Mouse (Mus musculus) layer of hippocampus, adult 9-10 months (tissue): Measurements from ENCODE around the gene Zfhx3.

ENCODE experiments used
- DNase-seq: peaks from one replicate; pipeline ENCODE4 v3.0.0; 2022; ENCODE audit warnings: low spot score

Gene Zfhx3

DNA sequence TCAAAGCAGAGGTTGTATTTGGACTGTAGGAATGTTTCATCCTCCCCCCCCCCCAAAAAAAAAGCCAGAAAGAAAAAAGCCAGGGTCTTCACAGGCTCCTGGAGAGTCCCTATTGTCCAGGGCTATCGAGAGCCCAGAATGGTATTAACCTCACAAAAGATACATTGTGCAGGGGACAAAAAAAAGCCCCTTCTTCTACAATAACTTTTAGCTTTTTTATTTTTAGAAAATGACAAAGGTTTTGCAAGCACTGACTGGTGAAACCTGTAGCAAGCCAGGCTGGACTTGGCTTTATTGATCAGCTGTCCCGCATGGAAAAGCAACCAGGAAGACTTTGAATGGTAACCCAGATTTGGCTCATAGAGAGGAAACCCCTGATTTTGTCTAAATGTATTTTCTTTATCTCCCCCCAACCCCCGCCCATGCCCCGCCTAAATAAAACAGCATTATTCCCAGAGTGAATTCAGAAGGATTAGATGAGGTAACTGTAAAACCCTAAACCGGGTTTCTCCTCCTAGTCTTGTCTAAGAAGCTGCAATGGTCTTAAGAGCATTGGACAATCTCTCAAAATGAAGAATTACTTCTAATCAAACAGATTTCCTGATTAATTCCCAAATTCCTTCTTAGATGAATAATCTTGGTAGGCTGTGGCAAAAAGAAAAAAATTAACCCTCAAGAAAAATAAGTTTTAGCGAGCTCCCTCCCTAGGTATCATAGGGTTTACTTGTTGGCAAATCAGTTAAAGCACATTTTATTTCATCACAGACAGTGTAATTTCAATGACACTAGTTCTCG is 759.1 kb downstream of the Zfhx3 start:
- DNase-seq = no peak

- DNase-seq = no peak
Observed at GRCm38 (mm10) chr8:108702201-108702600, 759.8 kb downstream of the Zfhx3 start.

DNA sequence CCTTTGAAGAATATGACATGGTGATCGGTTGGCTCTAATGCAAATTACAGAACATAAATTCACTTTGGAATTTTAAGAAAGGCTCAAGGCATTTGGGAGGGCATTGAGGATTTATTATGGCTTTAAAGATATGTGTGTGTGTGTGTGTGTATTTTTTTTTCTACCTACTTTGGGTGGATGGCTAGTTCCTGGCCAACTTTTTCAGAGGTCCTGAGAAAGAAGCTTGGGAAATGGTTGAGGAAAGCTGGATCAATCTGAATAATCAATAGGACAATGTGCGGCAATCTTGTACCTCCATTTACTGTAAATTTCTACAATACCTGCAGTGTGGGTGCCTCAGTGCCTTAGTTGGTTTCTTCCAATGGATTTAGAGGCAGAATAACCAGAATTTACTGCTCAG is 763.3 kb downstream of the Zfhx3 start:
- no peak for DNase-seq

DNA sequence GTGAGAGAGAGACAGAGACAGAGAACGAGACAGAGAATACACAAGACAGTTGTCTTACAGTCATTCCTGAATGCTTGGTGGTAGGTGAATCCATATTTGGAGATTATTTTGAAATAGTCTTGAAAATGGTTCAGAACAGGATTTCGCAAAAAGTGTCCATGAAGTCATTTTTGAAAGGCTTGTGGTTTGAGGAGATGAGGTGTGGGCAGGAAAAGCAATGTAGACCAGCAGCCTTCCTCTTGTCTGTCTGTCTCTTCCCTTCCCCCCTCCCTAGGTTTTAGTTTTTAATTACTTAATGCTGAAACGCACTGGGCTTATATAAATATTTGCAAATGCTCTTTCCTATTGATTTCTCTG is 764.0 kb downstream of the Zfhx3 start:
- DNase-seq = no peak

- no peak for DNase-seq
Observed at GRCm38 (mm10) chr8:108706848-108707541, 764.6 kb downstream of the Zfhx3 start.

GRCm38 (mm10) chr8:108707576-108708281 is 765.3 kb downstream of the Zfhx3 start:
- no peak for DNase-seq

- DNase-seq = no peak
Observed at GRCm38 (mm10) chr8:108708833-108709387, 766.5 kb downstream of the Zfhx3 start.

DNA sequence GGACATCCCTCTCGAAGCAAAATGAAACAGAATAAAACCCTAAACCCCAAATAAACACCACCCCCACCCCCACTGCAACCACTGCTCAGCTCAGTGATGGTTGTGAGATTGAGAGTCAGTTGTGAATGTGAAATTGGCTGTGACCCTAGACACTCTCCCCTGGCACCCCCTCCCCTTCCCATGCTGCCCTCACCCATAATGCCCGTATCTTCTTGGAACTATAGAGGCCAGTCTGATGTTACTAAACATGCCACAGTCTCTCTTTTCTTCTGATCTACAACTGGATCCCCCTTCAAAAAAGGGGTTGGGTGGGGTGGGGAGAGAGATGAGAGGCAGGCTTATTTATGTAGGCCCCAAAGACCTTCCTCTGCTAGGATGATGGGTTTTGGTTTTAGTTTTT is 767.0 kb downstream of the Zfhx3 start:
- no peak for DNase-seq

GRCm38 (mm10) chr8:108709928-108710606 is 767.6 kb downstream of the Zfhx3 start:
- no peak for DNase-seq

DNA sequence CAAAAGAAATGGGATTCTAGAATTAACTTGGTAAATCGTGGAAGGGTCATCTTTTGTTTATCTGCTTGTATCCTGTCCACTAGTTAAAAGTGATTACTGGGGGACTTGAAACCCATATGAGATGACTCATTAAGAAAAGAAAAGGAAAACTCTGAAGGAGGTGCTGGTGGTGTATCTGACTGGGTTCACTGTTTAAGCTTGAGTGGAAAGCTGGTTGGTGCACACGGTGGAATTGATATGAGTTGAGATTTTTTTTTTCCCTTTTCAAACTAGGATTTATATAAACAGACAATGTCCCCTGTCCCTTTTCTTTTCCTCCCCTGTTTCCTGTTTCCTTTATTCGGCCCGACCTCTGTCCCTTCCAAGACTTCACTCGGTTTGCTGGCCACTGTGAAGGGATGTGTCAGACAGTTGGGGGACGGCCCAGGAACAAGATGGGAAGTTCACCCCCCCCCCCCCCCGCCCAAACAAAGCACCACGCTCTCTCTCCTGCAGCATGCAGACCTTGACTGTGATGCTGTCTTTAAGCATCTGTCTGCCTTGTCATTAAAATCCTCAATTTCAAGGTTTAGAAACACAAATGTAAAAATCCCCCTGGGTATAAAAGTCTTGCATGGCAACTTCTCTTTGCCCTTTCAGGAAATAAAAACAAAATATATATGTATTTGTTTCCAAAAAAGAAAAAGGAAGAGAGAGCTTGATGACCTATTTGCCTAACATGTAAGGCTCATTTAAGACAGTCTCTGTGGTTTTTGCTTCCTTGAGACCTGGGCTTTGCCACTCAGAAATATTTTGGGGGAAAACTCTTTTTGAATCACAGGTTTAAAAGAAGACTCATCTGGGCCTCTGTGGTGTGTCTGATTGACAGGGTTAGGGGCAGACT is 768.4 kb downstream of the Zfhx3 start:
- no peak for DNase-seq

- DNase-seq = no peak
Observed at GRCm38 (mm10) chr8:108711490-108711793, 769.0 kb downstream of the Zfhx3 start.

DNA sequence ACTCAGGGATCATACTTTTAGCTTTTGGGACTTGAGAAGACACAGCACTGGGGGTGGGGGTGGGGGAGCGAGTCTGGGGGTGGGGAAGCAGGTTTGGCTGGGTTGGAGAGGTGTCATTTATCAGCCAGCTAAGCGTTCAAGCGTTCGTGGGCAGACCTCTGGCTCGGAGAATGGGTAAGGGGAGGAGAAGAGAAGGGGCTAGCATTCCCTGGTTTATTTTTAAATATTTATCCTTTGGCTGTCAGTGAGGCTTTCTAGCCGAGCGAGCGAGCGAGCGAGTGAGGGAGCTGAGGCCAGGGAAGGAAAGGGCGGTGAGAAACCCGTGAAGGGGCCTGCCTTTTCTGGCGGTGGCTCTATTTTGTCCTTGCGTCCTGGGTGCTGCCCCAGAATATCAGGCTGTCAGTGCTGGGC is 769.6 kb downstream of the Zfhx3 start:
- DNase-seq = no peak

- DNase-seq = no peak
Observed at GRCm38 (mm10) chr8:108712607-108713006, 770.2 kb downstream of the Zfhx3 start.

DNA sequence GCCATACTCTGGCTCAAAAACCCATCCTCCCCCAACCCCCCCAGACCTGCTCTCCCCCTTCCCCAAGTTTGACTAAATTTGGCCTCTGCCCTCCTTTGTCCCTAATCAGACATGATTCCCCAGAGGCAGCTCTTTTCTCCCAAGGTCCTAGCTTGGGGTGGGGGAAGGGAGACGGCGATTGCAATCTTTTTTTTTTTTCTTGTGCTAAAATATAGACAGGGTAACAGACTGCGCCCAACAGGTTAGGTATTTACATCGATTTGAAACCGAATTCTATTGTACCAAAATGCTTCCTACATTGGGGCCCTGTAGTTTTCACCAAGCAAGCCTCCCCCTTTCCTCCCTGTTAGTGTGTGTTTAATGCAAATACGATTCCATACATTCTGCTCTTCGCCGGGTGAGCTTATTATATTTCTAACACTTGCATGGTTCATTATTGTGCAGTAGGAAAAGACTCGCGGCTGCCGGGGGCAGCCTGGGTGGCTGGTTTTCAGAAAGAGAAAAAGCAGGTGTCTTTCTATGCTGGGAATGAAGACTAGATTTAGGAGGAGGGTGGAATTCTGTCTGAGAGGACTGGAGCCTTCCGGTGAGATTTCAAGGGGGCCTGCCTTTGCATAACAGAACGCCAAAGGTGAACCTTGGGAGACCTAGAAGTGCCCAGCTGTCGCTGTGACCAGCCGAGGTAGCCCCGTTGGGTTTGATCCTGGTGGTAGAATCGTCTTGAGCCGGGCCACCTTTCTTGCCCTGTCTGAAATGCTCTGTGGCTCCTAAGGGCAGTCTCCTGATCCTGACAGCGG is 771.1 kb downstream of the Zfhx3 start:
- DNase-seq = no peak

DNA sequence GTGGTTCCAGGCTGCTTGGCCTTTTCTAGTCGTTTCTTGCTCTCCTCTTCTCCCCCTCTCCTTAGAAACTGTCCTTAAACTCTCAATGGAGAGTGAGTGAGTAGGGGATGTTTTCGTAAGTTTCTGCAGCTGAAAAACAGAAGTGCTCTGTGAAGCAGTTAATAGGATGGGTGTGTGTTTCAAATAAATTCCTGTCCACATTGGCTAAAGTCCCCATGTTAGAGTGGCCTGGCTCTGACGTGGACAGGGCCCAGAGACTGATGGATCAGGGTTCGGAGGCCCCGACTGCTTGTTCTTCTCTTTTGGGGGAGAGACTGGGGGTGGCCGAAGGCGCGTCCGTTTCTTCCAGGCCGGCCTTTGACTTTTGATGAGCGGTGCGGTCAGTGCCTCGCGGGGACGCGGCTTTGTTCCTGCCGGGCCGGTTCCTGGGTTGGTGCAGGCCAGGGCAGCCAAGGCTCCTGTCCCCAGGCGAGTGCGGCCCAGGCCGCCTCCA is 771.7 kb downstream of the Zfhx3 start:
- no peak for DNase-seq

- no peak for DNase-seq
Observed at GRCm38 (mm10) chr8:108714636-108715415, 772.4 kb downstream of the Zfhx3 start.

GRCm38 (mm10) chr8:108715416-108715948 is 773.0 kb downstream of the Zfhx3 start:
- DNase-seq = no peak

GRCm38 (mm10) chr8:108716291-108716811 is 773.9 kb downstream of the Zfhx3 start:
- DNase-seq = no peak

- DNase-seq = no peak
Observed at GRCm38 (mm10) chr8:108717545-108717944, 775.1 kb downstream of the Zfhx3 start.
